Mouse (Mus musculus): ENCODE data around the gene Dbh.

The Dbh gene

DNA sequence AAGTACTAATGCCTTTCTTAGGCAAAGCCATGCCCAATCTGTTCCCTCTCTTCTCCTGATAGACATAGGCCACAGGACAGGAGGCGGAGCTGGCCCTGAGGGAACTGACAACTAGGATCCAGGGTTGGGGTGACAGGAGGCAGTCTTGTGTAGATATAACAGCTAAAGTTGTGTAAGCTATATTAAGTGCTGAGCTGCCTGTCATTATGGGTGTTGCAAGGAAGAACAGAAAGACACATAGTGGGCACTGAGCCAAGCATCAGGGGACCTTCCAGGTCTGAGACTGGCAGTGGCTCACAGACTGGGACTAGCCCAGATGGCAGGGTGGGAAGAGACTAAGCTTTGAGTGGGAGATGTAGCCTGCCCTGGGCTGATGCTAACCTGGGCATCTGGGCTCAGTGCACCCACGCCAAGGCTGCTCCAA, 53.1 kb downstream of the Dbh start:
- 0 out of 2 replicates have a peak, but pooled peaks have one; percentile 11 for ATAC-seq (ENCODE audit: low TSS enrichment)

- ATAC-seq (ENCODE audit: low TSS enrichment) = no peak
Measured at GRCm38 (mm10) chr2:27218569-27218968, 53.5 kb downstream of the Dbh start.

DNA sequence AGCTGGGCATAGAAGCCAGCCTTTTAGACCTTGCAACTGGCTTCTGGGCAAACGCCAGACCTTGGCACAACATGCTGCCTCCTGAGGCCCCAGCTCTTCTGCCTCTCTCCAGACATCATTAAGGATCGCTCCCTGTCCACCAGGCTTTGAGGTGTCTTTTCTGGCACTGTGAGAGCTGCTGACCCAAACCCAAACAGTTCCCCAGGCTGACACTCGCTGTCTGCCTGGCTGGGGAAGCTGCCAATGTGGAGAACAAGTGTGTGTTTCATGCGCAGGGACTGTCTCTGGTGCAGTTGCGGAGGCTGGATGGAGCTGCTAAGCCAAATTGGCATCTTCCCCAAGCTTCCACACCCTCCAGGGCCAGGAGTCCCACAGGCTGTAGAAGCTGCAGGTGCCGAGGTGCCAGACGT, 58.0 kb downstream of the Dbh start:
- ATAC-seq (ENCODE audit: low TSS enrichment) = peak; percentile 68

DNA sequence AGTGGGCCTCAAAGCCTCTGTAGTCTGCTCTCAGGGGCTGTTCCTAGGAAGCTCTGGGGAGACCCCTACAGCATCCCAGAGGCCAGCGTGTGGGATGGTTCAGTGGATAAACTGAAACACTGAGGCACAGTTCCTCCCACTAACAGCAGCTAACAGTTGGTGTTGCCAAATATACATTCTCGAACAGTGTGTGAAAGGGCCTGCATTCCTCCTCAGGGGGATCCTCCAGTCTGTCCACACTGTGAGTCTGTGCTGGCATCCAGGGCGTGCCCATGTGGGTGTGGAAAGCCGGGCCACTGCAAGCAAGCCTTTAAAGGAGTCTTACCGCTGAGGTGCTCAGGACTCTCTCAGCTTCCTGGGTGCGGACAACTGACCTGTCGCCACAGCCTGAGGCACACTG, 61.5 kb downstream of the Dbh start:
- ATAC-seq (ENCODE audit: low TSS enrichment) = peak; percentile 56

DNA sequence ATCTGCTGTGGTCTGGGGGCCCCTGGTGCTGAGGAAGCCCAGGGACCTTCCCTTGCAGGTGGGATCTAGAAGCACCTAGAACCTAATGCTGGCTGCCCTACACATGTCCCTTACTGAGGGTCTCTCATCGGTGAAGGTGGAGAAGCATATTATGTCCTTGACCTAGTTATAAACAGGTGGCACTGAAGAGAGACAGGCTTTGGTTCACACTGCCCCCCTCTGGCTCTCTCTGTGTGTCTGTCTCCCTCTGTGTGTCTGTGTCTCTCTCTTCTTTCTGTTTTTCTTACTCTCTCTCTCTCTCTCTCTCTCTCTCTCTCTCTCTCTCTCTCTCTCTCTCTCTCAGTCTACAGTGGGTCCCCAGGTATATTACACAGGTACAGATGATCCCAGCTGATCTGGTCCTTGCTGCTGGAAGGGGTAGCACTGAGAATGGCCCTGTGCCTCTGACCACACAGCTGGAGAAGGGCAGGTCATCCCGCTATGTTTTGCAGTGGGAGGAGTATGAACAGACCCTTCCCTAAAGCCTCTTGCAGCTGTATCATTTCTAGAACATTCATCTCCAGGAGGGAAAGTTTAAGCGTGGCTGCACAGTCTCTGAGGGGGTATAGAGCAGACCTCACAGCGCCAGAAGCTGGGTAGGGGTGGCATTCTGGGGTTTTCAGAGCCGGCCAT, 63.9 kb downstream of the Dbh start:
- no peak for ATAC-seq (ENCODE audit: low TSS enrichment)

- no peak for ATAC-seq (ENCODE audit: low TSS enrichment)
Measured at GRCm38 (mm10) chr2:27229481-27230105, 64.6 kb downstream of the Dbh start.

GRCm38 (mm10) chr2:27232376-27232775, 67.3 kb downstream of the Dbh start:
- peak; percentile 70 for ATAC-seq (ENCODE audit: low TSS enrichment)
